Mouse (Mus musculus): ENCODE measurements around the gene Pdia6. TPM values are rescaled to one million over a fixed set of nuclear protein-coding genes. Genes with fewer than 3 reads are reported as not detected.

Pdia6 gene
- 100 to 1,000 TPM in 1 of 2 experiments, 10 to 100 TPM in 1; 99.0 to 122 TPM for total RNA-seq (2021)

DNA sequence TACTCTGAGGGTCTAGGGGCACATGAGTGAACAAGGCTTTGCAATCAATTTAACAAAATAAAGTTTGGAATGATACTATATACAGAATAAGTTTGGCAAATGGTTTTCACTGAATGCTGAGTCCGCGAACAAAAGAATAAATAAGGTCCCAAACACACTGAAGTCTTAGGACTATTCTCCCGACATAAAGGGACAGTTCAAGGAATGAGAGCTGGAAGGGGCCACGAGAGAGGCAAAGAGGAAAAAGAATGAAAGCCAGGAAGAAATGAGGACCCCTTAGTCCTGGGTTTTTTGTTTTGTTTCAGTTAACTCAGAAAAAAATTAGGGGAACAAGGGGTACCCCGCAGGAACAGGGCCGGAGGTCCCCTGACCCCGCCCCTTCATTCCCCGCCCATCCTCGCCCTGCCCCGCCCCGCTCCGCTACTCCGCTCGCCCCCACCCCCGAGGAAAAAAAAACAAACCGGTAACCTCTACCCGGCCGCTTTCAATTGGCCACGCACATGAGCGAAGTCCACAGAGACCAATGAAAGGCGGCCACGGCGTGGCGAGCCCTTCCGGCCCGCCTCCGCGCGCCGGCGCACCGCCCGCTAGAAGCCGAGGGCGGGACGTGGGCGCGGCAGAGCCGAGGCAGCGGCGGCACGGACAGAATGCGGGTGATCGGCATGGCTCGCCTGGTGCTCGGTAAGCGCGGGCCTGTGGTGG, at the start of gene Pdia6:
Pdia6 (plus strand) TSS at position 575 of the 702 bp plus-strand sequence.
- peak; percentile 94 to 96 for DNase-seq
- intact Hi-C loops (cut with DNase I), result loop anchor here (5.0 kb wide), 1 partner anchor 81 kb away; the partner anchor contains the start of gene Nol10

- intact Hi-C loops (cut with DNase I), result no loop called here
- DNase-seq, result no peak
These were observed 48.0 kb upstream of the Pdia6 start for GRCm38 (mm10) chr12:17218390-17218789.

DNA sequence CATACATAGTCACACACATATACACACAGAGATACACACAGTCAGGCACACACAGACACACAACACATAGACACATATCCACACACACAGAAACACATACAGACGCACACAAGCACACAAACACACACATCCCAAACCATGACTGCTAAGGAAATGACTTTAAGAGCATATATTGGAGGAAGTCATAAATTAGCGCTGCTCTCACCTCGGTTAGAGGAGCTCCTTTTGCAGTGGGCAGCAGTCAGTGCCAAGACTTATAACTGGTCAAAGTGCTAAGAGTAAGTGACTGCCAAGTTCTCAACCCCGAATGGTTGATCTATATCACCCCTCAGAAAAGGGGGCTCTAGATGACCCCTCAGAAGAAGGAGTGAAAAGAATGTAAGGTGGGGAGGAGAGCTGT, 47.2 kb upstream of the Pdia6 start:
- DNase-seq, result no peak
- intact Hi-C loops (cut with DNase I), result no loop called here

GRCm38 (mm10) chr12:17220631-17221030, 45.7 kb upstream of the Pdia6 start:
- no peak for DNase-seq
- intact Hi-C loops (cut with DNase I), result loop anchor here (10.0 kb wide), 1 partner anchor 186 kb away; no protein-coding TSS in a partner anchor

DNA sequence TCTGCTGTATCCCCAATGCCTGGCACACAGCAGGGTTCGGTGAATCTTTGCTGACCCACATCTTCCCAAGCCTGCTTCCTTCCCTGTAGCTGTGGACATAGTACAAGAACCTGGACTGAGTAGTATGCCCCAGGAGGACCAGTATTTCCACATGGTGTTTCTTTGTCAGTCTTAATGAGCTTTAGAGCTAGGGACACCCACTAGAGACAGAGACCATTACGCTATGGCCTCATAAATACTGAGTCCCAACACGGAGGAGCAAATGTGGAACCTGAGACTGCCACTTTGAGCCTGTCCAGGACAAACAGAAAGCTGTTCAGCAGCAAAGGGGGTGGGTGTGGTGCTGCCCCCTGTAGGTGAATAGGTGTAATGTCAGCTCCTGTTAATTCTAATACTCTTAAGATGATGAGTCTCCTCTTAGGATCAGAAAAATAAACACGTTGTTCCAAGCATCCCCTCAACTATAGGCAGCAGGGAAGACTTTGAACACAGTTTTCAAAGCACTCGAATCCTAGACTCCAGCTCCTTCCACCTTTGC, 44.4 kb upstream of the Pdia6 start:
- intact Hi-C loops (cut with DNase I), result loop anchor here (10.0 kb wide), 1 partner anchor 187 kb away; no protein-coding TSS in a partner anchor
- peak in 1 of 2 experiments; percentile 20 for DNase-seq

GRCm38 (mm10) chr12:17223050-17223449, 43.3 kb upstream of the Pdia6 start:
- no peak for DNase-seq
- intact Hi-C loops (cut with DNase I), result loop anchor here (10.0 kb wide), 1 partner anchor 188 kb away; no protein-coding TSS in a partner anchor

DNA sequence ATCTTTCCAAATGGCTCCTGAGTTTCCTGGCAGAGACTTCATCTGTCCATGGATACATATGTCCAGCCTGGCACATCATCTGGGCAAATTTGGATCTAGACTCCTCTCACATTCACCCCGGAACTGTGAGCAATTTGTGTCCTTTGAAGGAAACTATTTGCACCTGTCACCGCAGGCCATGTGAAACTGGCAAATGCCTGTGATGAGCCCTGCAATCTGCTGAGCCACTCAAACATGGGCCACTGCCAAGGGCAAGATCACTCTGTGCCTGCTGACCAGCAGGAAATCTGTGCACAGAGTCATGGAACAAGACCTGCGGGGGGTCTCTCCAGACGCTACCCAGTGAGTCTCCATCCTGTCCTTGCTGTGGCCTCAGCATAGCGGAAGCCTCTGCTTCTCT, 41.3 kb upstream of the Pdia6 start:
- DNase-seq, result peak; percentile 13 to 23
- intact Hi-C loops (cut with DNase I), result loop anchor here (10.0 kb wide), 1 partner anchor 190 kb away; no protein-coding TSS in a partner anchor

- intact Hi-C loops (cut with DNase I), result loop anchor here (10.0 kb wide), 1 partner anchor 193 kb away; no protein-coding TSS in a partner anchor
These were observed 38.4 kb upstream of the Pdia6 start for GRCm38 (mm10) chr12:17227903-17228302.

DNA sequence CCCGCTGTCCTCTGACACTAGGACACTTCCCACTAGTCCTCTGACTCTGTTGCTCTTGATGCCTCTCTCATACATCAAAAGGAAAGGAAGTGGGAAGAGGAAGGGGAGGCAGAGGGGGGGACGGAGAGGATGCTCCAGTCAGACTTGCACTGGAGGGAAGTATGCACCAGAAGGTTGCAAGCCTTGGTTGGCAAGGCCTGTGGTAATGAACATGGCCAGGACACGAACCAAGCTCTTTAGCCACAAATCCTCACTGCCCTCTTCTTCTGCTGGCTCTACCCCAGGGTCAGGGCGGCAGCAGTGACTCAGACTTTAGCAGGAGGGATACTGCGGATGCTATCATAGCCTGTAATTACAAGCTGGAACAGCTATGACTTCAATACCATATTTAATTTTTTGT, 35.8 kb upstream of the Pdia6 start:
- intact Hi-C loops (cut with DNase I), result no loop called here
- DNase-seq, result no peak

More at GRCm38 (mm10) chr12:17227903-17228302, 38.4 kb upstream of the Pdia6 start:
- no peak for DNase-seq

GRCm38 (mm10) chr12:17231513-17231912, 34.8 kb upstream of the Pdia6 start:
- no peak for DNase-seq
- intact Hi-C loops (cut with DNase I), result no loop called here

GRCm38 (mm10) chr12:17235535-17236313, 30.6 kb upstream of the Pdia6 start:
- intact Hi-C loops (cut with DNase I), result no loop called here
- DNase-seq, result no peak

DNA sequence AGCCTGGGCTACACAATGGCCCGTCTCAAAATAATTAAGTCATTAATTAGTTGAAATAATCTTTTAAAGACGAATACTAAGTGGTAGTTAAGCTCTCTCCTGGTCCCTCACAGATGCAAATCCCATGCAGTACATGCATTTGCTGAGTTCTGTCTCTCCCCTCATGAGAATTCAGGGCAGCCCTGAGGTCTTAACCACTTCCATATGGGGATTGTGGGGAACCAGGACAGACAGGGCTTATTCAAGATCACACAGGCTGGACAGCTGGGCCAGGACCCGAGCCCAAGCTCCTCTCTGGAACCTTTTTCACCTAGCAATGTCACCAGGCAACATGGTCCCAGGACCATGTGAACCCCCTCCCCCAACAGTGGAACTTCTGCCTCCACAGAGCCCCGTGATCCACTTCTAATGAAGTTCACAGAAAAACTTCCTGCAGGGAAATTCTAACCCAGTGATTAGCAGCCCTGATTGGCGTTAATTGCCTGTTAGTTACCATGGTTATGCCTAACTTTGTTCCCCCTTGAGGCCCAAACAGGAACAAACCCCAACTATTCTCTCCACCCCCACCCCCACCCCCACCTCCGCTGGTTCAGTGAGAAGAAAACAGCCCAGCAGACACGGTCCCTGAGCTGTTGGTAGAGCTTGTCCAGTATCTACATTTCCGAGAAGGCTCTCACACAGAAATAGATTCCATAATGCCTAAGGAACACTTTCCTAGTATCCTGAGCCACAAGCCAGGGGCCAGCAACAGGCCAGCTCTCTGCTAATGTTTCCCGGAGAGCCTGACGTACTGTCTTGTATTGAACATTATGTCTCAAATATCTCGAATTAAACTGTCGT, 27.5 kb upstream of the Pdia6 start:
- DNase-seq, result no peak
- intact Hi-C loops (cut with DNase I), result no loop called here

- intact Hi-C loops (cut with DNase I), result no loop called here
- DNase-seq, result no peak
These were observed 27.0 kb upstream of the Pdia6 start for GRCm38 (mm10) chr12:17239428-17239688.

DNA sequence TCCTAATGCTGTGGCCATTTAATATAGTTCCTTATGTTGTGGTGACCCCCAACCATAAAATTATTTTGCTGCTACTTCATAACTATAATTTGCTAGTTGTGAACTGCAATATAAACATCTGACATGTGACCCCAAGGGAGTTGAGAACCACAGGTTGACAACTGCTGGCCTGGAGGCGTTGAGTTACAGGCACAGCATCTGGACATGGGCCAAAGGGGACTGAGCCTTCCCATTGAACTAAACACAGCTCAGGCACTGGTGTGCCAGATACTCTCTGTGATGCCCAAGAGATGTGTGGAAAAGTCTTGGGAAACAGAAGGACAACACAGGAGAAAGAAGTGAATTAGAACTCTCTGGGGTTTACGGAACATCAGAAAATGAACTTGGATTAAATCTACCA, 25.3 kb upstream of the Pdia6 start:
- no peak for DNase-seq
- intact Hi-C loops (cut with DNase I), result no loop called here

GRCm38 (mm10) chr12:17241614-17242013, 24.7 kb upstream of the Pdia6 start:
- intact Hi-C loops (cut with DNase I), result no loop called here
- no peak for DNase-seq

DNA sequence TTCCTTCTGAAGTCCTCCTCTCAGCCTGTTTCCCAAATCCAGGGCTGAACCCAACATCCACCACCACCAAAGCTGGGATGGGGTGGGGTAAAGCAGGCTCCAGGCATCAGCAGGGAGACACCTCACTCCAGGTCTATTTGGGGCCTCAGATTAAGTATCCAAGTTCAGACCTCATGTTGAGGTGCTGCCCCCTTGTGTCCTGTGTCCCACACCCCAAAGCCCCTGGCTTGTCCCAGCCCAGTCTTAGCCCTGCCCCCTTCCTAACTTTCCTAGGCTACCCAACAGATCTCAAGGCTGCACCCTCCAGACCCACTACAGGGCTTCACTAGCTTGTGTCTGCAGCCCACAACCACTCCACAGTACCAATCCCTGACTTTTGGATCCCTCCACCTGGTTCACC, 24.3 kb upstream of the Pdia6 start:
- DNase-seq, result no peak
- intact Hi-C loops (cut with DNase I), result no loop called here

DNA sequence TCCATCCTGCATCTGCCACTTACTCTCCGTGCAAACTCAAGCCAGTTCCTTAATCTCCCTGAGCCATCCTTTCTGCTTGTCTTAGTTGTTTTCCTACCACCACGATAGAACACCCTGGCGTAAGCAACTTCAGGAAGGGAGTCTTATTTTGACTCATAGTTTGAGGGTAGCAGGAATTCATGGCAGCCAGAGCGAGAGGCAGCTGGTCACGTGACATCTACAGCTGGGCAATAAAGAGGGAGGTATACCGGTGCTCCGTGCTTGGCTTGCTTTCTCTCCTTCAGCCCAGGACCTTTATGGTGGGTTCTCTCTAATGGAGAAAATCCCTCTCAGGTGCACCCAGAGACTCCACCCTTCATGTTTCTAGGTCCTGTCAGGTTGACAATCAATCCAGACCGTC, 15.4 kb upstream of the Pdia6 start:
- no peak for DNase-seq
- intact Hi-C loops (cut with DNase I), result no loop called here

- intact Hi-C loops (cut with DNase I), result loop anchor here (2.0 kb wide), 1 partner anchor 18 kb away; no protein-coding TSS in a partner anchor
- peak; percentile 60 to 80 for DNase-seq
These were observed 13.3 kb upstream of the Pdia6 start for GRCm38 (mm10) chr12:17253069-17253468.

GRCm38 (mm10) chr12:17255602-17256001, 10.7 kb upstream of the Pdia6 start:
- intact Hi-C loops (cut with DNase I), result loop anchor here (5.0 kb wide), 2 partner anchors 238 to 448 kb away; no protein-coding TSS in a partner anchor
- no peak for DNase-seq

DNA sequence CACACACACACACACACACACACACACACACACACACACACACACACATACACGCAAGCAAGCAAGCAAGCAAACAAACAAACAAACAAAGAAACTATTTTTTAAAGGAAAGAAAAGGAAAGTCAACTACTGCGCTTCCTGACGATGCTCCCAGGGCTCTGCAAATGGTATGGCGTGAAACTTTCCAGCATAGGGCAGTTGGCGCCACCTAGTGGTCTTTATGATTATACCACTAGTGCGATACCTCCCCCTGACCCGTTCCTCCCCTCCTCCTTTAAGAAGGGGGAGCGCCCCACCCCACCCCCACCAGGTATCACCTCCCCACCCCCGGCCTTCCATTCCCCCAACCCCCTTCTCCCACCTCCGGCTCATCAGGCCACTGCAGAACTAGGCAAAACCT, 9.4 kb upstream of the Pdia6 start:
- DNase-seq, result peak; percentile 63 to 76
- intact Hi-C loops (cut with DNase I), result loop anchor here (1.0 to 5.0 kb wide), 3 partner anchors 225 to 450 kb away; no protein-coding TSS in a partner anchor

Data from heart, postnatal 10 days (tissue).